Comparison of ENCODE assay signal across 8 mouse cellular contexts in genomic region chr11:53770125-53770791, GRCm38 (mm10). TPM values are rescaled to one million over a fixed set of nuclear protein-coding genes. Genes with fewer than 3 reads are reported as not detected.
DNase-seq lines count a peak whose midpoint lies in the region; ATAC-seq and TF ChIP-seq lines count a peak whose summit lies in the region.

No protein-coding gene starts in this region.

- peaks cover 14% of the 10 kb centered on the region for H3K4me1 ChIP-seq in embryonic facial prominence, embryonic 12.5 days
- H3K4me1 ChIP-seq in heart, embryonic 13.5 days, result peaks cover 17% of the 10 kb centered on the region
- H3K4me1 ChIP-seq in kidney, embryonic 16.5 days (ENCODE audit: insufficient read depth, low read length), result no peaks in the 10 kb centered on the region
- H3K4me1 ChIP-seq in liver, embryonic 16.5 days (ENCODE audit: control insufficient read depth, low read depth, low read length), result peaks cover 11% of the 10 kb centered on the region
- no peaks in the 10 kb centered on the region for H3K4me1 ChIP-seq in neural tube, embryonic 14.5 days (ENCODE audit: control insufficient read depth, insufficient read depth, low read length)
- peaks cover 11% of the 10 kb centered on the region for H3K4me1 ChIP-seq in testis, adult 2 months (ENCODE audit: control insufficient read depth, insufficient read depth, low read length)

- no peaks in the 10 kb centered on the region for H3K27me3 ChIP-seq in embryonic facial prominence, embryonic 12.5 days
- peaks cover 10% of the 10 kb centered on the region; the same call in 1 of the 2 replicates for H3K27me3 ChIP-seq in heart, embryonic 13.5 days (replicated peaks)
- H3K27me3 ChIP-seq in kidney, embryonic 16.5 days (ENCODE audit: insufficient read depth, low read length), result no peaks in the 10 kb centered on the region
- H3K27me3 ChIP-seq in liver, embryonic 16.5 days (ENCODE audit: control insufficient read depth, insufficient read depth, low read depth, low read length), result peaks cover 18% of the 10 kb centered on the region
- H3K27me3 ChIP-seq in neural tube, embryonic 14.5 days (ENCODE audit: control insufficient read depth, insufficient read depth, low read length), result peaks cover 7% of the 10 kb centered on the region
- H3K27me3 ChIP-seq in testis, adult 2 months (ENCODE audit: control insufficient read depth, insufficient read depth, low read length), result no peaks in the 10 kb centered on the region

- H3K9me3 ChIP-seq in embryonic facial prominence, embryonic 12.5 days, result no peaks in the 10 kb centered on the region
- no peaks in the 10 kb centered on the region for H3K9me3 ChIP-seq in heart, embryonic 13.5 days
- H3K9me3 ChIP-seq in kidney, embryonic 16.5 days (ENCODE audit: low read length), result no peaks in the 10 kb centered on the region
- H3K9me3 ChIP-seq in liver, embryonic 16.5 days (replicated peaks; ENCODE audit: control insufficient read depth, low read length), result no peaks in the 10 kb centered on the region
- no peaks in the 10 kb centered on the region for H3K9me3 ChIP-seq in neural tube, embryonic 14.5 days (ENCODE audit: control insufficient read depth, low read length)

- H3K27ac ChIP-seq in embryonic facial prominence, embryonic 12.5 days, result peak overlapping the region; percentile 64; the same call in 1 of the 2 replicates
- H3K27ac ChIP-seq in heart, embryonic 13.5 days (replicated peaks), result peak overlapping the region; percentile 80
- peak overlapping the region; percentile 66 for H3K27ac ChIP-seq in kidney, embryonic 16.5 days (ENCODE audit: low read length)
- peak overlapping the region; percentile 78 for H3K27ac ChIP-seq in liver, embryonic 16.5 days (ENCODE audit: low read length)
- no peak overlapping the region for H3K27ac ChIP-seq in neural tube, embryonic 14.5 days (ENCODE audit: low read depth, low read length)
- H3K27ac ChIP-seq in testis, adult 2 months (ENCODE audit: control insufficient read depth, insufficient read depth, low read depth, low read length), result peak overlapping the region; percentile 80

- H3K36me3 ChIP-seq in embryonic facial prominence, embryonic 12.5 days, result peaks cover 3% of the 10 kb centered on the region; the same call in 1 of the 2 replicates
- H3K36me3 ChIP-seq in heart, embryonic 13.5 days, result peaks cover 22% of the 10 kb centered on the region
- H3K36me3 ChIP-seq in kidney, embryonic 16.5 days (ENCODE audit: insufficient read depth, low read length), result peaks cover 9% of the 10 kb centered on the region; the same call in 1 of the 2 replicates
- no peaks in the 10 kb centered on the region; the same call in 1 of the 2 replicates for H3K36me3 ChIP-seq in liver, embryonic 16.5 days (ENCODE audit: control insufficient read depth, insufficient read depth)
- H3K36me3 ChIP-seq in neural tube, embryonic 14.5 days (ENCODE audit: control insufficient read depth, insufficient read depth, low read length), result no peaks in the 10 kb centered on the region
- H3K36me3 ChIP-seq in testis, adult 2 months (ENCODE audit: control insufficient read depth, insufficient read depth, low read length), result no peaks in the 10 kb centered on the region

- TF ChIP-seq CTCF in testis, adult 2 months (IDR thresholded peaks at IDR 0.05; ENCODE audit: control insufficient read depth, insufficient read depth, insufficient replicate concordance, low read depth, low read length), result no peak

- H3K4me2 ChIP-seq in embryonic facial prominence, embryonic 12.5 days (replicated peaks), result peak overlapping the region; percentile 79
- H3K4me2 ChIP-seq in heart, embryonic 13.5 days, result peak overlapping the region; percentile 88
- peak overlapping the region; percentile 68 for H3K4me2 ChIP-seq in kidney, embryonic 16.5 days (replicated peaks; ENCODE audit: low read depth, low read length)
- peak overlapping the region; percentile 54 for H3K4me2 ChIP-seq in liver, embryonic 16.5 days (ENCODE audit: low read depth, low read length)
- peak overlapping the region; percentile 98 for H3K4me2 ChIP-seq in neural tube, embryonic 14.5 days (ENCODE audit: low read depth, low read length)

- H3K9ac ChIP-seq in embryonic facial prominence, embryonic 12.5 days, result peak overlapping the region; percentile 73
- peak overlapping the region; percentile 90 for H3K9ac ChIP-seq in heart, embryonic 13.5 days
- H3K9ac ChIP-seq in kidney, embryonic 16.5 days (replicated peaks; ENCODE audit: low read length), result peak overlapping the region; percentile 76
- peak overlapping the region; percentile 63 for H3K9ac ChIP-seq in liver, embryonic 16.5 days (ENCODE audit: low read depth, low read length)
- peak overlapping the region; percentile 52 for H3K9ac ChIP-seq in neural tube, embryonic 14.5 days (replicated peaks; ENCODE audit: low read depth, low read length)

- peak; percentile 79 for DNase-seq in 416B (ENCODE audit: low read depth)
- DNase-seq in adrenal gland, adult 8-10 months, result peak; percentile 72

- WGBS in embryonic facial prominence, embryonic 12.5 days, result under 1% methylated on average over 65 of the region's 75 CpGs
- WGBS in heart, embryonic 13.5 days, result under 1% methylated on average over 67 of the region's 75 CpGs
- under 1% methylated on average over 75 of the region's 75 CpGs for WGBS in kidney, embryonic 16.5 days
- under 1% methylated on average over 72 of the region's 75 CpGs for WGBS in liver, embryonic 16.5 days (ENCODE audit: insufficient replicate concordance)
- WGBS in neural tube, embryonic 14.5 days, result 1% methylated on average over 75 of the region's 75 CpGs

- ATAC-seq in embryonic facial prominence, embryonic 12.5 days (ENCODE audit: insufficient number of reproducible peaks, insufficient read depth, low FRiP score, low TSS enrichment), result peak; percentile 79
- ATAC-seq in heart, embryonic 13.5 days (ENCODE audit: extremely low read depth, insufficient number of reproducible peaks, low FRiP score, low TSS enrichment), result peak; percentile 49
- peak; percentile 84 for ATAC-seq in kidney, embryonic 16.5 days (ENCODE audit: low FRiP score, low TSS enrichment)
- ATAC-seq in liver, embryonic 16.5 days (ENCODE audit: low read depth), result peak; percentile 74
- peak; percentile 83 for ATAC-seq in neural tube, embryonic 14.5 days (ENCODE audit: low read depth)

- TF ChIP-seq POLR2A in testis, adult 2 months (IDR thresholded peaks at IDR 0.05; ENCODE audit: control insufficient read depth, low read depth, low read length), result no peak

- peak overlapping the region; percentile 65 for H3K4me3 ChIP-seq in embryonic facial prominence, embryonic 12.5 days
- peak overlapping the region; percentile 84 for H3K4me3 ChIP-seq in heart, embryonic 13.5 days
- H3K4me3 ChIP-seq in kidney, embryonic 16.5 days (ENCODE audit: low read length), result peak overlapping the region; percentile 76
- H3K4me3 ChIP-seq in liver, embryonic 16.5 days (ENCODE audit: low read depth, low read length), result peak overlapping the region; percentile 67
- peak overlapping the region; percentile 70 for H3K4me3 ChIP-seq in neural tube, embryonic 14.5 days (ENCODE audit: low read depth, low read length)
- H3K4me3 ChIP-seq in testis, adult 2 months (ENCODE audit: control insufficient read depth, low read depth, low read length), result peak overlapping the region; percentile 94

RNA-seq across cellular contexts. Expression of gene Irf1, which starts 0.4 kb away (rescaled TPM):
- total RNA-seq in adrenal gland, adult 8-10 months (2022), result 10 to 100 TPM; 29.0 to 50.6 (median 43.2) TPM
- 7.9 and 10.2 TPM in 2 replicates for polyA plus RNA-seq in embryonic facial prominence, embryonic 12.5 days (2016; fragmentation: Nextera tagmentation; extraction: Ambion mirVana)
- polyA plus RNA-seq in heart, embryonic 13.5 days (2015; fragmentation: Nextera tagmentation; extraction: Ambion mirVana), result 8.6 and 10.0 TPM in 2 replicates
- 16.9 and 17.4 TPM in 2 replicates for polyA plus RNA-seq in kidney, embryonic 16.5 days (2015; fragmentation: Nextera tagmentation; extraction: Ambion mirVana)
- 14.8 and 17.7 TPM in 2 replicates for polyA plus RNA-seq in liver, embryonic 16.5 days (2015; fragmentation: Nextera tagmentation; extraction: Ambion mirVana)
- 1.4 and 3.3 TPM in 2 replicates for polyA plus RNA-seq in neural tube, embryonic 14.5 days (2014; fragmentation: Nextera tagmentation; extraction: Ambion mirVana)
- 3.4 TPM in 2 replicates for polyA plus RNA-seq in testis, adult 2 months (2012; rRNA removed)

RNA-seq across cellular contexts. Expression of gene Gm17334, which starts 2.7 kb away (rescaled TPM):
- total RNA-seq in adrenal gland, adult 8-10 months (2022), result 1 to 10 TPM in 2 of 4 experiments, under 1 TPM in 2; 0.84 to 1.5 (median 1.1) TPM
- not detected in 2 replicates for polyA plus RNA-seq in embryonic facial prominence, embryonic 12.5 days (2016; fragmentation: Nextera tagmentation; extraction: Ambion mirVana)
- polyA plus RNA-seq in heart, embryonic 13.5 days (2015; fragmentation: Nextera tagmentation; extraction: Ambion mirVana), result 0.21 TPM in 1 of 2 replicates, not detected in the other
- 0.27 and 0.30 TPM in 2 replicates for polyA plus RNA-seq in kidney, embryonic 16.5 days (2015; fragmentation: Nextera tagmentation; extraction: Ambion mirVana)
- 0.19 TPM in 1 of 2 replicates, not detected in the other for polyA plus RNA-seq in liver, embryonic 16.5 days (2015; fragmentation: Nextera tagmentation; extraction: Ambion mirVana)
- not detected in 2 replicates for polyA plus RNA-seq in neural tube, embryonic 14.5 days (2014; fragmentation: Nextera tagmentation; extraction: Ambion mirVana)
- not detected in 2 replicates for polyA plus RNA-seq in testis, adult 2 months (2012; rRNA removed)

RNA-seq across cellular contexts. Expression of gene Il5, which starts 49.7 kb away (rescaled TPM):
- not detected for total RNA-seq in adrenal gland, adult 8-10 months (2022)
- not detected in 2 replicates for polyA plus RNA-seq in embryonic facial prominence, embryonic 12.5 days (2016; fragmentation: Nextera tagmentation; extraction: Ambion mirVana)
- not detected in 2 replicates for polyA plus RNA-seq in heart, embryonic 13.5 days (2015; fragmentation: Nextera tagmentation; extraction: Ambion mirVana)
- polyA plus RNA-seq in kidney, embryonic 16.5 days (2015; fragmentation: Nextera tagmentation; extraction: Ambion mirVana), result not detected in 2 replicates
- polyA plus RNA-seq in liver, embryonic 16.5 days (2015; fragmentation: Nextera tagmentation; extraction: Ambion mirVana), result not detected in 2 replicates
- not detected in 2 replicates for polyA plus RNA-seq in neural tube, embryonic 14.5 days (2014; fragmentation: Nextera tagmentation; extraction: Ambion mirVana)
- 0.23 and 0.27 TPM in 2 replicates for polyA plus RNA-seq in testis, adult 2 months (2012; rRNA removed)
